Mouse (Mus musculus): Measurements from ENCODE around the gene Tfr2. TPM values are rescaled to one million over a fixed set of nuclear protein-coding genes. Genes with fewer than 3 reads are reported as not detected.
"Not testable (repeated sequence)": the region's sequence is repeated elsewhere in the genome, so short reads cannot be mapped to it uniquely, and the experiment has no call there.

Gene Tfr2
- total RNA-seq, 2 experiments from 2014 or later = 0.89 to 1.3 TPM

- no peak for ATAC-seq (ENCODE audit: poor library complexity, severe bottlenecking)
Observed at GRCm38 (mm10) chr5:137613550-137613949, 43.9 kb downstream of the Tfr2 start, which contains the start of gene Pcolce. Gene Pcolce (minus strand): TSS chr5:137613784.

- not testable (repeated sequence) for ATAC-seq (ENCODE audit: poor library complexity, severe bottlenecking)
Observed at GRCm38 (mm10) chr5:137614921-137615320, 45.3 kb downstream of the Tfr2 start.

- ATAC-seq (ENCODE audit: poor library complexity, severe bottlenecking) = no peak
Observed at GRCm38 (mm10) chr5:137615347-137615746, 45.7 kb downstream of the Tfr2 start.

GRCm38 (mm10) chr5:137623937-137624530, 54.4 kb downstream of the Tfr2 start:
- ATAC-seq (ENCODE audit: poor library complexity, severe bottlenecking) = peak; percentile 29

- ATAC-seq (ENCODE audit: poor library complexity, severe bottlenecking) = no peak
Observed at GRCm38 (mm10) chr5:137627991-137628390, 58.4 kb downstream of the Tfr2 start.

GRCm38 (mm10) chr5:137628498-137629305, 59.1 kb downstream of the Tfr2 start, which contains the start of the genes Fbxo24, Lrch4 and Gm20605:
Gene Fbxo24 (minus strand): TSS chr5:137629002.
Gene Lrch4 (plus strand): TSS chr5:137629121.
Gene Gm20605 (plus strand): TSS chr5:137629175.
- peak; percentile 74 for ATAC-seq (ENCODE audit: poor library complexity, severe bottlenecking)

- 0 out of 2 replicates have a peak, but pooled peaks have one; percentile 2 for ATAC-seq (ENCODE audit: poor library complexity, severe bottlenecking)
Observed at GRCm38 (mm10) chr5:137629306-137629721, 59.7 kb downstream of the Tfr2 start.

- ATAC-seq (ENCODE audit: poor library complexity, severe bottlenecking) = no peak
Observed at GRCm38 (mm10) chr5:137629906-137630545, 60.4 kb downstream of the Tfr2 start.

- no peak for ATAC-seq (ENCODE audit: poor library complexity, severe bottlenecking)
Observed at GRCm38 (mm10) chr5:137630602-137631001, 61.0 kb downstream of the Tfr2 start.

- ATAC-seq (ENCODE audit: poor library complexity, severe bottlenecking) = peak; percentile 58
Observed at GRCm38 (mm10) chr5:137631171-137631570, 61.5 kb downstream of the Tfr2 start.

GRCm38 (mm10) chr5:137631591-137631990, 62.0 kb downstream of the Tfr2 start:
- no peak for ATAC-seq (ENCODE audit: poor library complexity, severe bottlenecking)

GRCm38 (mm10) chr5:137633397-137634084, 63.9 kb downstream of the Tfr2 start:
- no peak for ATAC-seq (ENCODE audit: poor library complexity, severe bottlenecking)

Other genes with a start within 250 kb of the Tfr2 start
- gene Slc12a9, start 236.2 kb upstream of the Tfr2 start, total RNA-seq (2015) = 12.8 and 13.4 TPM in 2 replicates
- 20.9 and 21.6 TPM in 2 replicates for gene Slc12a9, start 236.2 kb upstream of the Tfr2 start, total RNA-seq (2017)
- 0.16 TPM in 1 of 2 replicates, not detected in the other for gene Ephb4, start 219.7 kb upstream of the Tfr2 start, total RNA-seq (2015)
- not detected in 2 replicates for gene Ephb4, start 219.7 kb upstream of the Tfr2 start, total RNA-seq (2017)
- 0.04 TPM in 1 of 2 replicates, not detected in the other for gene Zan, start 92.8 kb upstream of the Tfr2 start, total RNA-seq (2015)
- not detected in 2 replicates for gene Zan, start 92.8 kb upstream of the Tfr2 start, total RNA-seq (2017)
- gene Pop7, start 67.3 kb upstream of the Tfr2 start, total RNA-seq (2015) = 20.4 and 27.5 TPM in 2 replicates
- gene Pop7, start 67.3 kb upstream of the Tfr2 start, total RNA-seq (2017) = 11.9 and 14.9 TPM in 2 replicates
- gene Gigyf1, start 51.3 kb upstream of the Tfr2 start, total RNA-seq (2015) = 8.3 and 8.5 TPM in 2 replicates
- 5.6 and 5.9 TPM in 2 replicates for gene Gigyf1, start 51.3 kb upstream of the Tfr2 start, total RNA-seq (2017)
- gene Epo, start 36.6 kb upstream of the Tfr2 start, total RNA-seq (2015) = not detected in 2 replicates
- not detected in 2 replicates for gene Epo, start 36.6 kb upstream of the Tfr2 start, total RNA-seq (2017)
- 393 and 449 TPM in 2 replicates for gene Gnb2, start 36.3 kb upstream of the Tfr2 start, total RNA-seq (2015)
- 377 and 389 TPM in 2 replicates for gene Gnb2, start 36.3 kb upstream of the Tfr2 start, total RNA-seq (2017)
- gene Actl6b, start 16.3 kb upstream of the Tfr2 start, total RNA-seq (2015) = not detected in 2 replicates
- not detected in 2 replicates for gene Actl6b, start 16.3 kb upstream of the Tfr2 start, total RNA-seq (2017)
- gene Mospd3, start 31.2 kb downstream of the Tfr2 start, total RNA-seq (2015) = 60.5 and 64.2 TPM in 2 replicates
- 6.4 and 10.6 TPM in 2 replicates for gene Mospd3, start 31.2 kb downstream of the Tfr2 start, total RNA-seq (2017)
- gene Pcolce, start 43.9 kb downstream of the Tfr2 start, total RNA-seq (2015) = 0.40 and 1.0 TPM in 2 replicates
- 0.51 TPM in 1 of 2 replicates, not detected in the other for gene Pcolce, start 43.9 kb downstream of the Tfr2 start, total RNA-seq (2017)
- gene Fbxo24, start 59.2 kb downstream of the Tfr2 start, total RNA-seq (2015) = 0.18 TPM in 1 of 2 replicates, not detected in the other
- 0.37 TPM in 1 of 2 replicates, not detected in the other for gene Fbxo24, start 59.2 kb downstream of the Tfr2 start, total RNA-seq (2017)
- gene Lrch4, start 59.3 kb downstream of the Tfr2 start, total RNA-seq (2015) = 76.5 and 93.0 TPM in 2 replicates
- 57.1 and 66.7 TPM in 2 replicates for gene Lrch4, start 59.3 kb downstream of the Tfr2 start, total RNA-seq (2017)
- 8.1 and 10.2 TPM in 2 replicates for gene Gm20605, start 59.3 kb downstream of the Tfr2 start, total RNA-seq (2015)
- 5.7 and 18.8 TPM in 2 replicates for gene Gm20605, start 59.3 kb downstream of the Tfr2 start, total RNA-seq (2017)
- 59.9 and 97.5 TPM in 2 replicates for gene Sap25, start 71.5 kb downstream of the Tfr2 start, total RNA-seq (2015)
- gene Sap25, start 71.5 kb downstream of the Tfr2 start, total RNA-seq (2017) = 27.8 and 35.6 TPM in 2 replicates
- not detected in 2 replicates for gene Irs3, start 75.9 kb downstream of the Tfr2 start, total RNA-seq (2015)
- not detected in 2 replicates for gene Irs3, start 75.9 kb downstream of the Tfr2 start, total RNA-seq (2017)
- gene Agfg2, start 114.9 kb downstream of the Tfr2 start, total RNA-seq (2015) = 19.3 and 19.9 TPM in 2 replicates
- gene Agfg2, start 114.9 kb downstream of the Tfr2 start, total RNA-seq (2017) = 16.6 and 18.3 TPM in 2 replicates
- 0.21 and 0.27 TPM in 2 replicates for gene Nyap1, start 171.8 kb downstream of the Tfr2 start, total RNA-seq (2015)
- gene Nyap1, start 171.8 kb downstream of the Tfr2 start, total RNA-seq (2017) = 0.84 and 1.1 TPM in 2 replicates
- gene Tsc22d4, start 175.9 kb downstream of the Tfr2 start, total RNA-seq (2015) = 55.9 and 74.7 TPM in 2 replicates
- gene Tsc22d4, start 175.9 kb downstream of the Tfr2 start, total RNA-seq (2017) = 112 and 113 TPM in 2 replicates
- gene Ppp1r35, start 209.0 kb downstream of the Tfr2 start, total RNA-seq (2015) = 48.6 and 55.3 TPM in 2 replicates
- gene Ppp1r35, start 209.0 kb downstream of the Tfr2 start, total RNA-seq (2017) = 34.1 and 40.1 TPM in 2 replicates
- 20.9 and 24.0 TPM in 2 replicates for gene Mepce, start 217.8 kb downstream of the Tfr2 start, total RNA-seq (2015)
- gene Mepce, start 217.8 kb downstream of the Tfr2 start, total RNA-seq (2017) = 16.2 and 22.8 TPM in 2 replicates
- 6.4 and 10.0 TPM in 2 replicates for gene Zcwpw1, start 218.0 kb downstream of the Tfr2 start, total RNA-seq (2015)
- gene Zcwpw1, start 218.0 kb downstream of the Tfr2 start, total RNA-seq (2017) = 16.1 and 18.1 TPM in 2 replicates

Data from megakaryocyte, adult 5-6 weeks (primary cell).